In the genomic region with DNA sequence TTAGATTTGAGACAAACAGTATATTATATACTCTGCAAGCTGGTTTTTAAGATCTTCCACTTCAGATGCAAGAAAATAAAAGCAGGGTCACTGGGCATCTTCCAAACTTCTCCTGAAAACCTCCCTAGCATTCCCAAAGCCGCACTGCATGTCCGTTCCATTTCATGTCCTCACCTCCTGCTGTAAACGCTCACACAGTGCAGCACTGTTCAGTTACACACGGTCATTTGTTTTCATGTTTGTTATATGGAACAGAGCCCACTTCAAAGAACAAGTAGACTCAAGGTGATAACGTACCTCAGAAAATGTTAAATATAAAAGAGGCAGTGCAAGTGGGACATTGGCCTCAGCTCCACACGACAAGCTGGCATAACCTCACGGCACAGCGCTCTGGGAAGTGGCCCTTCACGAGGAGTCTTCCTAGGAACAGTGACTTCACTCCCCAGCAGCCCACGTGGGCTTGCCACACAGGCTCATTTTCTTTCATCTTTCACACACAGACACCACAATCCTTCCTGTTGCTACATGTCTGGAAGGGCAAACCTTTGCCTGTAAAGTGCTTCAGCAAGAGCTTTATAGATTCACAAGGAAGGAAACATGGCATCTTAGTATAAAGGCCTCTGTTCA, we compare ENCODE assay signal across 9 mouse cellular contexts. TPM values are rescaled to one million over a fixed set of nuclear protein-coding genes. Genes with fewer than 3 reads are reported as not detected.
DNase-seq lines count a peak whose midpoint lies in the region; ATAC-seq lines count a peak whose summit lies in the region.
"Had no signal": no experiment of that assay in that cellular context is flagged by ENCODE, and none has a peak within 500 bp of the region (broad histone marks: within the 10 kb centered on the region; RNA-seq: fewer than 3 reads in every experiment).

No protein-coding gene starts in this region.

- H3K27me3 ChIP-seq in heart, embryonic 16.5 days (ENCODE audit: control insufficient read depth, insufficient read depth, low read length), result no peaks in the 10 kb centered on the region
- H3K27me3 ChIP-seq in limb, embryonic 13.5 days, result no peaks in the 10 kb centered on the region
- H3K27me3 ChIP-seq: Patski had no signal

- no peak overlapping the region for H3K4me3 ChIP-seq in heart, embryonic 16.5 days (ENCODE audit: low read length)
- no peak overlapping the region for H3K4me3 ChIP-seq in limb, embryonic 13.5 days

- DNase-seq in heart, adult 8-10 months (ENCODE audit: low spot score), result no peak
- DNase-seq in urinary bladder, postnatal 14 days (ENCODE audit: low spot score), result peak; percentile 28
- DNase-seq in urinary bladder, adult 2 months (ENCODE audit: low spot score), result no peak
- peak; percentile 30 for DNase-seq in thymus, postnatal 4 days
- no peak for DNase-seq in left cerebral cortex, postnatal 14 days (ENCODE audit: low spot score in 2 of 2)
- no peak for DNase-seq in left cerebral cortex, postnatal 25 days (ENCODE audit: low spot score in 2 of 2)

- H3K9ac ChIP-seq in heart, embryonic 16.5 days (ENCODE audit: low read length), result 0 out of 2 replicates have a peak overlapping the region, but pooled peaks have one; percentile 1
- H3K9ac ChIP-seq in limb, embryonic 13.5 days, result peak overlapping the region; percentile 5; the same call in 1 of the 2 replicates

- 30% methylated on average over 10 of the region's 10 CpGs for WGBS in heart, embryonic 16.5 days
- 37% methylated on average over 10 of the region's 10 CpGs for WGBS in limb, embryonic 13.5 days

- H3K4me1 ChIP-seq in heart, embryonic 16.5 days (ENCODE audit: control insufficient read depth, insufficient read depth, low read length), result peaks cover 13% of the 10 kb centered on the region
- peaks cover 11% of the 10 kb centered on the region for H3K4me1 ChIP-seq in limb, embryonic 13.5 days

- H3K27ac ChIP-seq in heart, embryonic 16.5 days (ENCODE audit: low read length), result peak overlapping the region; percentile 41
- H3K27ac ChIP-seq in limb, embryonic 13.5 days, result peak overlapping the region; percentile 70

- intact Hi-C loops in left cerebral cortex, postnatal 14 days (cut with DNase I), result no loop called here
- intact Hi-C loops in left cerebral cortex, postnatal 25 days (cut with DNase I), result no loop called here

- peaks cover 4% of the 10 kb centered on the region; the same call in 1 of the 2 replicates for H3K36me3 ChIP-seq in heart, embryonic 16.5 days (ENCODE audit: control insufficient read depth, insufficient read depth)
- H3K36me3 ChIP-seq in limb, embryonic 13.5 days, result peaks cover 13% of the 10 kb centered on the region

- peak; percentile 74; the same call in 1 of the 2 replicates for ATAC-seq in heart, embryonic 16.5 days (replicated peaks; ENCODE audit: extremely low read depth, insufficient read depth, low FRiP score)
- peak; percentile 64; the same call in 1 of the 2 replicates for ATAC-seq in limb, embryonic 13.5 days (ENCODE audit: low FRiP score, low read depth)
- ATAC-seq: Patski had no signal

- peak overlapping the region; percentile 32; the same call in 1 of the 2 replicates for H3K4me2 ChIP-seq in heart, embryonic 16.5 days (ENCODE audit: low read depth, low read length)
- H3K4me2 ChIP-seq in limb, embryonic 13.5 days (replicated peaks), result peak overlapping the region; percentile 34

- no peaks in the 10 kb centered on the region for H3K9me3 ChIP-seq in heart, embryonic 16.5 days (replicated peaks; ENCODE audit: control insufficient read depth, low read length)
- H3K9me3 ChIP-seq in limb, embryonic 13.5 days, result no peaks in the 10 kb centered on the region

RNA-seq across cellular contexts. Expression of a gene that starts 8.3 kb away (rescaled TPM):
- polyA plus RNA-seq in heart, embryonic 16.5 days (2015; fragmentation: Nextera tagmentation; extraction: Ambion mirVana), result 23.1 and 25.3 TPM in 2 replicates
- 10 to 100 TPM; 59.9 to 68.8 (median 65.7) TPM for total RNA-seq in heart, adult 8-10 months (2022)
- 31.7 and 39.2 TPM in 2 replicates for polyA plus RNA-seq in urinary bladder, adult 2 months (2012; rRNA removed)
- 24.3 and 27.7 TPM in 2 replicates for polyA plus RNA-seq in limb, embryonic 13.5 days (2015; fragmentation: Nextera tagmentation; extraction: Ambion mirVana)
- total RNA-seq in left cerebral cortex, postnatal 14 days (2021), result 10 to 100 TPM; 59.5 to 64.6 TPM
- total RNA-seq in left cerebral cortex, postnatal 25 days (2021), result 10 to 100 TPM; 68.3 to 73.2 TPM

RNA-seq across cellular contexts. Expression of a gene that starts 36.4 kb away (rescaled TPM):
- 8.5 and 9.0 TPM in 2 replicates for polyA plus RNA-seq in heart, embryonic 16.5 days (2015; fragmentation: Nextera tagmentation; extraction: Ambion mirVana)
- total RNA-seq in heart, adult 8-10 months (2022), result 10 to 100 TPM in 1 of 4 experiments, 1 to 10 TPM in 3; 8.1 to 11.2 (median 9.2) TPM
- polyA plus RNA-seq in urinary bladder, adult 2 months (2012; rRNA removed), result 21.3 and 24.3 TPM in 2 replicates
- 8.3 and 8.4 TPM in 2 replicates for polyA plus RNA-seq in limb, embryonic 13.5 days (2015; fragmentation: Nextera tagmentation; extraction: Ambion mirVana)
- 1 to 10 TPM; 4.2 to 6.8 TPM for total RNA-seq in left cerebral cortex, postnatal 14 days (2021)
- total RNA-seq in left cerebral cortex, postnatal 25 days (2021), result 1 to 10 TPM; 5.4 to 6.4 TPM

Comparison
In these comparisons a context has a peak if more than half of its experiments do, and no peak if none do; other contexts are left out.
1. DNase-seq: peak in urinary bladder, postnatal 14 days (single experiment) and thymus, postnatal 4 days (single experiment); none in heart, adult 8-10 months (single experiment), urinary bladder, adult 2 months (single experiment), left cerebral cortex, postnatal 14 days (0 of 2) and left cerebral cortex, postnatal 25 days (0 of 2).